Mouse (Mus musculus) midbrain, postnatal 0 days (tissue): ENCODE results near the gene Tmem235. TPM values are rescaled to one million over a fixed set of nuclear protein-coding genes. Genes with fewer than 3 reads are reported as not detected.

Experiments used
- ATAC-seq: fragments of 200-750 bp; cut with Nextera tagmentation; 2 replicates; pipeline ENCODE4 v1.8.0; 2017; ENCODE audit warnings: moderate number of reproducible peaks, mild to moderate bottlenecking, moderate TSS enrichment, moderate library complexity; ENCODE audit not compliant: low FRiP score
- DNase-seq: peaks from one replicate; pipeline ENCODE4 v3.0.0-alpha.2; 2015; ENCODE audit warnings: low spot score
- H3K27ac ChIP-seq: fragments of 300-500 bp; sonication (generic); 2 replicates; pipeline ENCODE4 v1.5.1; 2014; ENCODE audit warnings: low read depth, mild to moderate bottlenecking, low read length, mixed read lengths
- H3K27me3 ChIP-seq: fragments of 300-500 bp; sonication (generic); 2 replicates; pipeline ENCODE4 v1.6.1; 2014; ENCODE audit warnings: low read length, control low read depth, mixed read lengths; ENCODE audit not compliant: insufficient read depth
- H3K36me3 ChIP-seq: fragments of 300-500 bp; sonication (generic); 2 replicates; pipeline ENCODE4 v1.6.1; 2014; ENCODE audit warnings: low read length, control low read depth, mixed read lengths; ENCODE audit not compliant: insufficient read depth
- H3K4me1 ChIP-seq: fragments of 300-500 bp; sonication (generic); 2 replicates; pipeline ENCODE4 v1.6.1; 2014; ENCODE audit warnings: mild to moderate bottlenecking, control low read depth, antibody characterized with exemption, low read length, mixed read lengths; ENCODE audit not compliant: insufficient read depth
- H3K4me2 ChIP-seq: fragments of 300-500 bp; sonication (generic); 2 replicates; pipeline ENCODE4 v1.6.1; 2014; ENCODE audit warnings: low read depth, mild to moderate bottlenecking, low read length, mixed read lengths; ENCODE audit not compliant: poor library complexity, severe bottlenecking
- H3K4me3 ChIP-seq: fragments of 300-500 bp; sonication (generic); 2 replicates; pipeline ENCODE4 v1.5.1; 2014; ENCODE audit warnings: low read depth, mild to moderate bottlenecking, low read length, moderate library complexity
- H3K9ac ChIP-seq: fragments of 300-500 bp; sonication (generic); replicated peaks from 2 replicates; pipeline ENCODE4 v1.6.1; 2014; ENCODE audit warnings: mild to moderate bottlenecking, low read length, moderate library complexity, mixed read lengths; ENCODE audit not compliant: poor library complexity, severe bottlenecking
- H3K9me3 ChIP-seq: fragments of 300-500 bp; sonication (generic); 2 replicates; pipeline ENCODE4 v1.6.1; 2016; ENCODE audit warnings: low read length, control low read depth
- CTCF ChIP-seq: IDR thresholded peaks from 2 replicates; pipeline ENCODE4 v1.5.1; 2016; ENCODE audit warnings: antibody characterized with exemption, mild to moderate bottlenecking
- WGBS: fragments of 180-500 bp; shearing (Covaris S2); extraction: QIAGEN DNeasy Blood & Tissue Kit; methylation state at CpG from one replicate; pipeline ENCODE4 v1.1.7; 2014; 5-methylcytosine and 5-hydroxymethylcytosine counted together
- polyA plus RNA-seq: library from polyadenylated mRNA; unstranded; fragments of >200 nt; fragmentation: Nextera tagmentation; extraction: Ambion mirVana; gene quantifications from 2 replicates; pipeline ENCODE4 v1.2.1, GENCODE M21; 2015
- total RNA-seq: library from RNA; depleted of rRNA; stranded (reverse); fragments of >200 nt; gene quantifications from 2 replicates; pipeline ENCODE4 v1.2.3, GENCODE M21; 2014

The Tmem235 gene
- total and polyA plus RNA-seq, 2 experiments from 2014 or later: 0.16 TPM; not detected in 1

DNA sequence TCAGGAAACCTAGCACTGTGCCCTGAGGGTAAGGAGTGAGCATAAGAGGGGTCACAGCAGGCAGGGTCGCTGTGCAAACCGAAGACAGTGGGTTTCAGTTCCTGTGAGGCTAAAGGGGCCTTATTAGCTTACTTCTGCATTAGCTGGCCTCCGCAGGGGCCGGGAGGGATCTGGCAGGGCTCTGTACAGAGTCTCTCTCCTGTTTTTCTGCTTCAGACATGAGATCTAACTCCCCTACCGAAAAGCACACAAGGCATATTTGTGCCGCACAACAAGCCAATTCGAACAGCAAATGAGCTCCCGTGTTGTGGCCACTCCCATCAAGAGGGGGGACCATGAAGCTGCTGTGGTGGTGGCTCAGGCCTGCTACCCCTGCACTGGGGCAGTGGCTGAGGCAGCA lies 18.3 kb downstream of the Tmem235 start:
- no peak overlapping the region for H3K9ac ChIP-seq
- no peak overlapping the region for H3K4me3 ChIP-seq
- no peak for TF ChIP-seq CTCF
- ATAC-seq (no peak), DNase-seq (peak; percentile 66)
- H3K9me3 ChIP-seq: no peaks in the 10 kb centered on the region
- 30% methylated on average over 8 of the region's 8 CpGs for WGBS
- no peaks in the 10 kb centered on the region for H3K36me3 ChIP-seq
- H3K27me3 ChIP-seq: no peaks in the 10 kb centered on the region
- no peaks in the 10 kb centered on the region; the same call in 1 of the 2 replicates for H3K4me1 ChIP-seq
- no peak overlapping the region for H3K27ac ChIP-seq
- H3K4me2 ChIP-seq: no peak overlapping the region

DNA sequence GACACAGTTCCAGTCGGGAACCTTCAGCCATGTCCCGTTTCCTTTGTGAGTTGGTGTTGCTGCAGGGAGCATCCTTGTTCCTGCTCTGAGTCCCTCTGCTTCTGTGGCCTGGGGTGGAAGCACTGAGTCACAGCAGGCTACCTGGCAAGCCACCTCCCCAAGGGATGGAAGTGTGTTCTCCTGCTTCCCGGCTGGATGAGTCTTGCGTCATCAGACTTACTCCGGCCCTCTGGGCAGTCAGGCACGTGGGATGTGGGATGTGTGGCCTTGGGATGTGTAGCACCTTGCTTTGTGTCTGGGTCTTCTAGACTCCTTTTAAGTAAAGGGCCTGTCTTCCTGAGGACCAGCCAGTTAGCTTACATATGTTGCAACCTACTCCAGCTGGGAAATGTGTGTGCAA lies 19.1 kb downstream of the Tmem235 start:
- no peak for TF ChIP-seq CTCF
- no peak for DNase-seq
- H3K4me3 ChIP-seq: no peak overlapping the region
- H3K9ac ChIP-seq: no peak overlapping the region
- 87% methylated on average over 6 of the region's 6 CpGs for WGBS
- H3K36me3 ChIP-seq: no peaks in the 10 kb centered on the region
- no peaks in the 10 kb centered on the region for H3K9me3 ChIP-seq
- ATAC-seq: no peak
- no peaks in the 10 kb centered on the region for H3K27me3 ChIP-seq
- H3K27ac ChIP-seq: no peak overlapping the region
- H3K4me2 ChIP-seq: no peak overlapping the region
- H3K4me1 ChIP-seq: no peaks in the 10 kb centered on the region; the same call in 1 of the 2 replicates

DNA sequence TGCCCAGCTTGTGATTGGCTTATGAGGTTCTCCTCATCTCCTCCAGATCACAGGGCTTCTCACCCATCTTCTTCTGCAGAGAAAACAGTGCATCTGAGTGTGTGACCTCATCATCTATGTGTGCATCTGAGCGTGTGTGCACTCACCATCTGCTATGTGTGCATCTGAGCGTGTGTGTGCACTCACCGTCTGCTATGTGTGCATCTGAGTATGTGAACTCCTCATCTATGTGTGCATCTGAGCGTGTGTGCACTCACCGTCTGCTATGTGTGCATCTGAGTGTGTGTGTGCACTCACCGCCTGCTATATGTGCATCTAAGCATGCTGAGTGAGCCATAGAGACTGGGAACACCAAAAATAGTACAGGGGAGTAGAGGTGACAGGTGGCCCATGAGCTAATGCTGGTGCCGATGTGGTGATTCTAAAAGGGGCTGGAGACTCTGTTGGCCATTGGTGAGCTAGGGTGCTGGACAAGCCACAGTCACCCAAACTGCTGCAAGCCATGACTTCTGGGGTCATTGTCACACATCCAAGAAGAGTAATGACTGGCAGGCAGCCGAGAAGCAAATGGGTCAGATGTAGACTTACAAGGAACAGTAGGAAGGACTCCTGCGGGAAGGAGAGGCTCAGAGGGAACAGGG lies 19.9 kb downstream of the Tmem235 start:
- H3K36me3 ChIP-seq: no peaks in the 10 kb centered on the region
- no peaks in the 10 kb centered on the region for H3K9me3 ChIP-seq
- DNase-seq: peak; percentile 52
- H3K27me3 ChIP-seq: no peaks in the 10 kb centered on the region
- no peak for TF ChIP-seq CTCF
- 91% methylated on average over 9 of the region's 9 CpGs for WGBS
- no peaks in the 10 kb centered on the region; the same call in 1 of the 2 replicates for H3K4me1 ChIP-seq
- H3K4me3 ChIP-seq: no peak overlapping the region
- no peak overlapping the region for H3K4me2 ChIP-seq
- no peak for ATAC-seq
- no peak overlapping the region for H3K9ac ChIP-seq
- no peak overlapping the region for H3K27ac ChIP-seq

DNA sequence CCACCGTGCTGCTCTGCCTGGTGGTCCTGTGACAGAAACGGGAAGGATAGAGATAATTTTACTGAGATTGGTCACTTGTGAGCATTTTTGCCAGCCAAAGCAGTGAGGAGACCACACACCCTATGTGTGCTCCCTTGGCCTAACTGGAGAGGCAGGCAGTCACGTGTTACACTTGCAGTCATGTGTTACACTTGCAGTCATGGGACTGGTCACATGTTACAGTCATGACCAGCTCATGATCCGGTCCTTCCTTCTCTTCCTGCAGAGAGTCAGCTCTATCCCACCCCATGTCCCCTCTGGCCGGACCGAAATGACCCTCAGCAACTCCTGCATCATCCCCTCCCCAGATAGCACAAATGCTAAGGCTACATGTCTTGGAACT lies 20.4 kb downstream of the Tmem235 start:
- TF ChIP-seq CTCF: no peak
- no peaks in the 10 kb centered on the region for H3K9me3 ChIP-seq
- H3K9ac ChIP-seq: no peak overlapping the region
- H3K4me2 ChIP-seq: no peak overlapping the region
- DNase-seq: no peak
- H3K27me3 ChIP-seq: no peaks in the 10 kb centered on the region
- H3K4me3 ChIP-seq: no peak overlapping the region
- no peaks in the 10 kb centered on the region for H3K36me3 ChIP-seq
- ATAC-seq: no peak
- 83% methylated on average over 6 of the region's 6 CpGs for WGBS
- no peaks in the 10 kb centered on the region; the same call in 1 of the 2 replicates for H3K4me1 ChIP-seq
- H3K27ac ChIP-seq: no peak overlapping the region

DNA sequence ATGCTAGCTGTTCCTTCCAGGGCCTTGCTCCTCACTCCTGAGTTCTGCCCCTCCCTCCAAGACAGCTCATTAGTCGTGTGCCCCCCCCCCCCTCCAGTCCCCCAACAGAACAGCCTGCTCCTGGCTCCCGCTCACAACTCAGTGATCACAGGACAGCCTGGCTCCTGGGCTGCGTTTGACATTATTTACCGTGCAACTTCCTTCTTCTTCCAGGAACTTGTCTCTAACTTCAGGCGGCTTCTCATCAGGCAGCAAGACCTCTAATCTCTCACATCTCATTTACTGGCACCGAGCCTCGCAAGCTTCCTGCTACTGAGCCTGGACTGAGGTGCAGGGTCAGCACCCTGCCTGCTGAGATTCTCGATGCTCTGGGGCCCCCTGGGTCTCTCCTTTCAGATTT lies 21.2 kb downstream of the Tmem235 start:
- Histone ChIP-seq H3K36me3 (no peaks in the 10 kb centered on the region), H3K4me1 (no peaks in the 10 kb centered on the region; the same call in 1 of the 2 replicates), H3K4me2 (no peak overlapping the region), H3K9ac (no peak overlapping the region), H3K27ac (no peak overlapping the region), H3K27me3 (no peaks in the 10 kb centered on the region), H3K9me3 (no peaks in the 10 kb centered on the region), H3K4me3 (no peak overlapping the region)
- DNase-seq (peak; percentile 17), ATAC-seq (no peak)
- 15% methylated on average over 7 of the region's 8 CpGs for WGBS
- no peak for TF ChIP-seq CTCF

DNA sequence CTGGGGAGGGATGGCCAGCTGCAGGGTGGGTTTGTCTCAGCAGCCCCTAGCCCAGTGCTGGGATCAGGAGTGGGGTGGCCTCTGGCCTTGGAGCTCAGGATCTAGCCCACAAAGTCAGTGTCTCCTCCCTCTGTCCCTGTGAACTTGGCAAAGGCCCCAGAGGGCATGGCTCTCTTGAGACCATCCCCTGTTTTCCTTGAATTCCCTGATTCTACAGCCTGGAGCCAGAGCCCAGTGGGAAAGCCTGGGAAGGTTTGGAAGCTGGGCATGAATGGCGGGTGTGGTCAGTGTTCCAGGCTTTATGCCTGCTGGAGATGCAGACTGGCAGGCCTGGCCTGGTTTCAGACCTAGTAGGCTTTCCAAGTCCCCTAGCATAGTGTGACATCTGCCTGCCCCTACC lies 21.7 kb downstream of the Tmem235 start:
- Histone ChIP-seq H3K27ac (no peak overlapping the region), H3K27me3 (no peaks in the 10 kb centered on the region), H3K4me1 (no peaks in the 10 kb centered on the region; the same call in 1 of the 2 replicates), H3K36me3 (no peaks in the 10 kb centered on the region), H3K4me2 (no peak overlapping the region), H3K9me3 (no peaks in the 10 kb centered on the region), H3K9ac (no peak overlapping the region), H3K4me3 (no peak overlapping the region)
- DNase-seq: peak; percentile 24
- no peak for ATAC-seq
- TF ChIP-seq CTCF: no peak
- 80% methylated on average over 1 of the region's 1 CpGs for WGBS
